Mouse (Mus musculus) megakaryocyte, embryonic 14.5 days (primary cell): Measurements from ENCODE around the gene Tomm6. TPM values are rescaled to one million over a fixed set of nuclear protein-coding genes. Genes with fewer than 3 reads are reported as not detected.

Experiments
- H3K27me3 ChIP-seq: replicated peaks from 2 replicates; pipeline ENCODE3; 2012; ENCODE audit warnings: inconsistent platforms
- H3K36me3 ChIP-seq: replicated peaks from 2 replicates; pipeline ENCODE3; 2012; ENCODE audit warnings: low read length, inconsistent platforms, mixed read lengths
- H3K4me1 ChIP-seq: 2 replicates; pipeline ENCODE4 v1.6.1; 2012; ENCODE audit warnings: inconsistent platforms
- H3K4me3 ChIP-seq: replicated peaks from 2 replicates; pipeline ENCODE3; 2012; ENCODE audit warnings: moderate library complexity, mild to moderate bottlenecking, inconsistent platforms
- H3K9me3 ChIP-seq: 2 replicates; pipeline ENCODE4 v1.6.1; 2012; ENCODE audit warnings: inconsistent platforms
- FLI1 ChIP-seq: IDR thresholded peaks from 2 replicates; pipeline ENCODE4 v1.6.1; 2012; ENCODE audit warnings: low read length, inconsistent platforms, mixed read lengths
- GATA1 ChIP-seq: IDR thresholded peaks from 3 replicates; pipeline ENCODE4 v1.6.1; 2012; ENCODE audit warnings: mixed read lengths, low read length, inconsistent platforms, borderline replicate concordance
- polyA plus RNA-seq: library from polyadenylated mRNA; stranded (reverse); fragments of >175 nt; gene quantifications from 2 replicates; pipeline ENCODE4 v1.2.3, GENCODE M21; 2012; ENCODE audit warnings: low replicate concordance; ENCODE audit not compliant: insufficient read depth

Gene Tomm6
- polyA plus RNA-seq, 1 experiment, result 347 TPM

GRCm38 (mm10) chr17:47678702-47679101 is 9.5 kb downstream of the Tomm6 start:
- Histone ChIP-seq H3K36me3 (peaks cover 50% of the 10 kb centered on the region), H3K4me1 (peaks cover 12% of the 10 kb centered on the region), H3K27me3 (no peaks in the 10 kb centered on the region), H3K9me3 (no peaks in the 10 kb centered on the region), H3K4me3 (no peak overlapping the region)
- TF ChIP-seq FLI1 (no peak), GATA1 (no peak)

DNA sequence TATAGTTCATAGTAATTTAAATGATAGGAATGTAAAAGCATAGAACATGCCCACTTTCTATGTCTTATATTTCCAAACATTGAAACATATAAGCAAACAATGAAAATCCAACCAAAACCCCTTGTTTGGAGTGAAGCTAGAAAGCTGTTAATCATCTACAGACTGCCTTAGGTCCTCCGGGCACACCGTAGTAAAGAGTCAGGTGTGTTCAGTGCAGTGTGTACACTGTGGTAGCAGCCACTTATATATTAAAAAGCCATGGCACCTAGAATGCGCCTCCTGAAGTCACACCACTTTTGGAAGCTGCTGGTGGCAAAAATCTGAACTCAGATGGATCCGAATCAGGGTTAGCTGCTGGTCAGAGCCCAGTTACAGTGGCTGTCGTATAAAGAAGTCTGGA is 9.9 kb downstream of the Tomm6 start:
- TF ChIP-seq FLI1 (no peak), GATA1 (no peak)
- H3K36me3 ChIP-seq, result peaks cover 47% of the 10 kb centered on the region
- no peaks in the 10 kb centered on the region for H3K27me3 ChIP-seq

GRCm38 (mm10) chr17:47676581-47676980 is 11.6 kb downstream of the Tomm6 start:
- peaks cover 41% of the 10 kb centered on the region for H3K36me3 ChIP-seq
- no peak overlapping the region for H3K4me3 ChIP-seq
- H3K4me1 ChIP-seq, result peaks cover 26% of the 10 kb centered on the region
- H3K27me3 ChIP-seq, result peaks cover 12% of the 10 kb centered on the region
- TF ChIP-seq FLI1, result no peak
- no peak for TF ChIP-seq GATA1
- no peaks in the 10 kb centered on the region for H3K9me3 ChIP-seq

More for the DNA sequence above, 9.9 kb downstream of the Tomm6 start:
- Histone ChIP-seq H3K4me3 (no peak overlapping the region), H3K4me1 (peaks cover 12% of the 10 kb centered on the region), H3K9me3 (no peaks in the 10 kb centered on the region)

DNA sequence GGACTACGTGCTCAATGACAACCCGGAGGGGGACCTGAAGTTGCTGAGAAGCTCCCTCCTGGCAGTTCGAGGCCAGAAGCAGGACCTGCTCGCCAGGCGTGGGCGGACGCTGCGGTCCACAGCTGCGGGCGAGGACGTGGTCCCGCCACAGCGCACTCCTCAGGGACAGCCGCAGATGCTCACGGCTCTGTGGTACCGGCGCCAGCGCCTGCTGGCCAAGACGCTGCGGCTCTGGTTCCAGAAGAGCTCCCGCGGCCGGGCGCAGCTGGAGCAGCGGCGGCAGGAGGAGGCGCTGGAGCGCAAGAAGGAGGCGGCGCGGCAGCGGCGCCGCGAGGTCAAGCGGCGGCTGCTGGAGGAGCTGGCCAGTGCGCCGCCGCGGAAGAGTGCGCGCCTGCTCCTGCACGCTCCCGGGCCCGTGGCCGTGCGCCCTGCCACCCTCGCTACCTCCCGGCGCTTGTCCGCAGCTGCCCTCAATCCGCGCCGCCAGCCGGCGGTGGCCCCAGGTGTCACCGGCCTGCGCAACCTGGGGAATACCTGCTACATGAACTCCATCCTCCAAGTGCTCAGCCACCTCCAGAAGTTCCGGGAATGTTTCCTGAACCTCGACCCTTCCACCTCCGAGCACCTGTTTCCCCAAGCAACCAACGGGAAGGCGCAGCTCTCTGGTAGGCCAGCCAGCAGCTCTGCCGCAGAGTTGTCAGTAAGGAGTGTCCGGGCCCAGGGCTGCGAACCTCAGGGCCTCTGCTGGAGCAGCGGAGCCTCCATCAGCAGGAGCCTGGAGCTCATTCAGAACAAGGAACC is 15.7 kb downstream of the Tomm6 start:
- no peak for TF ChIP-seq GATA1
- TF ChIP-seq FLI1, result no peak
- Histone ChIP-seq H3K4me3 (peak overlapping the region; percentile 88), H3K9me3 (no peaks in the 10 kb centered on the region), H3K36me3 (peaks cover 13% of the 10 kb centered on the region), H3K4me1 (peaks cover 30% of the 10 kb centered on the region), H3K27me3 (peaks cover 20% of the 10 kb centered on the region)

DNA sequence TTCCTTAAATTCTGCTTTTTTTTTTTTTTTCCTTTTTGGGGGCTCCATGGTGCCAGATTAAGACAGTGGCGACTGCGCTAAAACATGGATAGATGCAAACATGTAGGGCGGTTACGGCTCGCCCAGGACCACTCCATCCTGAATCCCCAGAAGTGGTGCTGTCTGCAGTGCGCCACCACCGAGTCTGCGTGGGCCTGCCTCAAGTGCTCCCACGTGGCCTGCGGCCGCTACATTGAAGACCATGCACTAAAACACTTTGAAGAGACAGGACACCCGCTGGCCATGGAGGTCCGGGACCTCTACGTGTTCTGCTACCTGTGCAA is 16.2 kb downstream of the Tomm6 start:
- Histone ChIP-seq H3K27me3 (peaks cover 20% of the 10 kb centered on the region), H3K36me3 (peaks cover 13% of the 10 kb centered on the region), H3K4me1 (peaks cover 30% of the 10 kb centered on the region), H3K9me3 (no peaks in the 10 kb centered on the region), H3K4me3 (peak overlapping the region; percentile 88)
- TF ChIP-seq FLI1 (no peak), GATA1 (no peak)

DNA sequence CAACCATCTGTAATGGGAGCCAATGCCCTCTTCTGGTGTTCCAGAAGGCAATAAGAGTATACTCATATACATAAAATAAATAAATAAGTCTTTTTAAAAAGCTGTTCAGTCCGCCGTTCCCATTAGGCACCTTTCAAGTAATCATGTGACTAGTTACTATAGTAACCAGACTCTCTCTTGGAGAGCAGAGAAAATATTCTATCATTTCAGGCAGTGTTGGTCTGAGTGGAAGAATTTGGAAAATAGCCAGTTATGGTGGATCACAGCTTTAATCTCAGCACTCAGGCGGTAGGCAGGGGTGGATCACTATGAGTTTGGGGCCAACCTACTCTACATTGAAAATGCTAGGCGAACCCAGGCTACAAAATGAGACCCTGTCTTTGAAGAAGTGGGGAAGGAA is 19.0 kb downstream of the Tomm6 start:
- TF ChIP-seq GATA1, result no peak
- no peak for TF ChIP-seq FLI1
- H3K27me3 ChIP-seq, result peaks cover 20% of the 10 kb centered on the region
- H3K9me3 ChIP-seq, result no peaks in the 10 kb centered on the region
- H3K4me3 ChIP-seq, result no peak overlapping the region
- H3K36me3 ChIP-seq, result peaks cover 13% of the 10 kb centered on the region
- H3K4me1 ChIP-seq, result peaks cover 32% of the 10 kb centered on the region

GRCm38 (mm10) chr17:47664474-47664873 is 23.7 kb downstream of the Tomm6 start:
- H3K4me3 ChIP-seq, result no peak overlapping the region
- no peaks in the 10 kb centered on the region for H3K27me3 ChIP-seq
- TF ChIP-seq FLI1, result no peak
- TF ChIP-seq GATA1, result no peak
- H3K9me3 ChIP-seq, result no peaks in the 10 kb centered on the region
- no peaks in the 10 kb centered on the region for H3K36me3 ChIP-seq
- peaks cover 17% of the 10 kb centered on the region for H3K4me1 ChIP-seq

DNA sequence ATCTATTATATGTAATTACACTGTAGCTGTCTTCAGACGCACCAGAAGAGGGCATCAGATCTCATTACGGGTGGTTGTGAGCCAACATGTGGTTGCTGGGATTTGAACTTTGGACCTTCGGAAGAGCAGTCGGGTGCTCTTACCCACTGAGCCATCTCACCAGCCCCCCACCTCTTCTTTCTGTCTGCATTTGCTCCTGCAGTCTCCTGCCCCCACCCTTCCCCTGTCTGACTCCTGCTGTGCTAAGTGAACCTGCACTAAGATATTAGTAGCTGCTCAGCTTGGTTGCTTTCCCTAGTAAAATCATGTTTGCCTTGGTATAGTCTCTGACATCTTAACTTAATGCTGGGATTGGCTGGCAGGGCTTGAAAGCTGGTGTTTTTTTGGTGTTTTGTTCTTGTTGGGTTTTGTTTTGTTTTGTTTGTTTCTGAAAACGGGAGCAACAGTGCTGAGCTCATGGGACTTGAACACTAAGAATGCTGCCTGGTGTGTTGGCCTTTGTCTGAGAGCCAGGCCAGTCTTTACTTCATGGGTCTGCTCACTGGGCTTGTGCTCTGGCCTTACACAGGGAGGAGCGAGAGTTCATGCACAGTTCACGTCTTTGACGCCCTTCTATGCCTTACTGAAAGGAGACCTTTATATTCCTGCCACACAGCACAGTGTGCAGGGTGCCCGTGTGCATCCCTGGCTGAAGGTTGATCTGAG is 25.0 kb downstream of the Tomm6 start:
- no peaks in the 10 kb centered on the region for H3K27me3 ChIP-seq
- H3K36me3 ChIP-seq, result no peaks in the 10 kb centered on the region
- no peaks in the 10 kb centered on the region for H3K9me3 ChIP-seq
- TF ChIP-seq FLI1 (no peak), GATA1 (no peak)
- H3K4me3 ChIP-seq, result no peak overlapping the region
- peaks cover 25% of the 10 kb centered on the region for H3K4me1 ChIP-seq

DNA sequence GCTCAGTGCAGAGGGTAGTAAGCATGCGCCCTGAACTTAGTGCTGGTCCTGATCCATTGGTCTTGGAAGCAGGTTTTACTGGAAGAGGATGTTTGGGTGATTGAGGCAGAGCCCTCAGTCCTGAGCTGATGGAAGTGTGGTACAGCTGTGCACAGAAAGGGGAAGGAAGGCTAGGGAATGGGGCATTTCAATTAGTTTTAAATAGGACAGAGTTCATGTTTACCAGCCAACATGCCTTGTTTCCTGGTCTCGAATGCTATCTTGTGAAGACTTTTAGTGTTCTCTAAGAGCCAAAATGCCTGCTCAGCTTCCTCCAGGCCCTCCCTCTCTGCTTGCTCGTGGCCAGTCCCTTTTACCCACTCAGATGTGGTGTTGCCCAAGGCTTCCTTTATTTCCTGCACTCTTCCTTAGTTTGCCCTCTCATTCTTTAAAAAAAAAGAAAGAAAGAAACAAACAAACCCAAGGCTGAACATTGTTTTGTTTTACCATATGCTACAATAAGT is 29.4 kb downstream of the Tomm6 start:
- Histone ChIP-seq H3K4me1 (peaks cover 14% of the 10 kb centered on the region), H3K9me3 (no peaks in the 10 kb centered on the region), H3K27me3 (no peaks in the 10 kb centered on the region), H3K4me3 (no peak overlapping the region), H3K36me3 (no peaks in the 10 kb centered on the region)
- TF ChIP-seq FLI1 (no peak), GATA1 (no peak)

GRCm38 (mm10) chr17:47657901-47658300 is 30.3 kb downstream of the Tomm6 start:
- TF ChIP-seq FLI1 (no peak), GATA1 (no peak)
- no peak overlapping the region for H3K4me3 ChIP-seq
- H3K9me3 ChIP-seq, result no peaks in the 10 kb centered on the region
- no peaks in the 10 kb centered on the region for H3K27me3 ChIP-seq
- peaks cover 14% of the 10 kb centered on the region for H3K4me1 ChIP-seq
- no peaks in the 10 kb centered on the region for H3K36me3 ChIP-seq
